Mouse (Mus musculus): ENCODE data around the gene Skint10. TPM values are rescaled to one million over a fixed set of nuclear protein-coding genes. Genes with fewer than 3 reads are reported as not detected.

Skint10 gene
- polyA plus RNA-seq (2012; ENCODE audit: insufficient read depth, insufficient read length, missing spikeins) = not detected in 2 replicates

DNA sequence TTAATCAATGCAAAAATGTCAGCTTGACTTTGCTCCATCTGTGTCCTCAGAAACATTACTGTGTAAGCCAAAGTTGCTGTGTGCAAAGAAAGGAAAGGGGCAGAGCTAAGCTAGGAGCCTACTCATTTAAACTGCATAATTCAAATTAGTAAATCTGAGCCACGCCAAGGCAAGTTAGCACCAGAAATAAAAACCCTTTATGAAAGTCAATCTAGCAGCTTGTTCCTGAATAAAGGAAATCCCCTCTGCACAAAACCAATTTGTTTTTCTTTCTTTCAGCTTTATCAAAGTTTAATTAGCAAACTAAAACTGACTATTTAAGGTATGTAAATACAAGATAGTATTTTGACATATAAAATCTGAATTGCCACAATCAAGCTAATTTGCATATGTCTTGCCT is at the start of gene Skint10:
Gene Skint10, minus strand, starts transcription at position 101 of the 400 bp plus-strand sequence.
- TF ChIP-seq CTCF (IDR thresholded peaks at IDR 0.05; ENCODE audit: low read depth, low read length) (no peak), POLR2A (IDR thresholded peaks at IDR 0.05; ENCODE audit: borderline replicate concordance, low read depth, low read length) (no peak)
- H3K4me3 ChIP-seq (ENCODE audit: insufficient read depth, low read length) = no peak within 1 kb of the TSS
- H3K4me1 ChIP-seq (ENCODE audit: control insufficient read depth, insufficient read depth, low read length) = no peaks in the 10 kb centered on the region
- no peak within 1 kb of the TSS for H3K27ac ChIP-seq (ENCODE audit: insufficient read depth, low read depth, low read length)

DNA sequence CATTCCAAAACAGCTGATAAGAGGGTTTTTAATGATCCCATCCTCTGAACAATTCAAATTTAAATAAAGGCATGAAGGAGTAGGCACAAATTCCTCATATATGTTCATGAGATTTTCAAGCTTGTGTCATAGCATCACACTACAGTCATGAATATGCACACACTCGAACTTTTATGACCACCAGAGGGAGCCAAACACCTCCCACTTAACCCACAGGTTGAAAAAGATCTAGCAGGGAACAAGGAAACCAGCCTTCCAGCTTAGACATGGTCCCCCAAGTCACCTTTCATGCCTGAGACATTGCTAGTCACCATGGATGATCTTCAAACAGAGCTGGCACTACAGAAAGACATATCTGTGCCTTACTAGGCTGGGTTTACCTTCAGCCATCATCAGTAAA is 16.0 kb upstream of the Skint10 start:
- H3K27ac ChIP-seq (ENCODE audit: insufficient read depth, low read depth, low read length) = no peak overlapping the region
- no peaks in the 10 kb centered on the region for H3K4me1 ChIP-seq (ENCODE audit: control insufficient read depth, insufficient read depth, low read length)
- no peak overlapping the region for H3K4me3 ChIP-seq (ENCODE audit: insufficient read depth, low read length)
- no peak for TF ChIP-seq CTCF (IDR thresholded peaks at IDR 0.05; ENCODE audit: low read depth, low read length)
- no peak for TF ChIP-seq POLR2A (IDR thresholded peaks at IDR 0.05; ENCODE audit: borderline replicate concordance, low read depth, low read length)

Other genes starting within 250 kb of the Skint10 start
- gene Skint2, start 217.7 kb downstream of the Skint10 start, polyA plus RNA-seq (2012; ENCODE audit: insufficient read depth, insufficient read length, missing spikeins) = not detected in 2 replicates